Mouse (Mus musculus) urinary bladder, postnatal 10 days (tissue): ENCODE results near the gene Tmem254a.
"Not testable (repeated sequence)": the region's sequence is repeated elsewhere in the genome, so short reads cannot be mapped to it uniquely, and the experiment has no call there.

Experiments used
- DNase-seq: peaks from one replicate; pipeline ENCODE4 v3.0.0; 2022; ENCODE audit warnings: low spot score

Gene Tmem254a

DNA sequence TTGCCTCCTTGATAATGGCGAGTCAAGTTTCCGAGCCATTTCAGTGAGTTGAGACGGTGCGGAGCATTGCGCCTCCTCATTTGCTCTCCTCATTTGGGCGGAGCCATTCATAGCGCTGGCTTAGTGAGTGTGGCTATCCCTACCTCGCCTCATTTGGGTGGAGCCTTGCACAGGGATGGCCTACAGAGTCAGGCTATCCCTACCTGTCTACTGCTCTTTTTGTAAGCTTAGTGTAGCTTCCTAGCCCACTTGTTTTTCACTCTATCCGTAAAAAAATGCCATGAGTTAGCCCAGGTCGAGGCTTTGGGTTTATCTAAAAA, at the start of gene Tmem254a:
Gene Tmem254a (minus strand): TSS at position 111 of the 320 bp plus-strand sequence.
- not testable (repeated sequence) for DNase-seq

DNA sequence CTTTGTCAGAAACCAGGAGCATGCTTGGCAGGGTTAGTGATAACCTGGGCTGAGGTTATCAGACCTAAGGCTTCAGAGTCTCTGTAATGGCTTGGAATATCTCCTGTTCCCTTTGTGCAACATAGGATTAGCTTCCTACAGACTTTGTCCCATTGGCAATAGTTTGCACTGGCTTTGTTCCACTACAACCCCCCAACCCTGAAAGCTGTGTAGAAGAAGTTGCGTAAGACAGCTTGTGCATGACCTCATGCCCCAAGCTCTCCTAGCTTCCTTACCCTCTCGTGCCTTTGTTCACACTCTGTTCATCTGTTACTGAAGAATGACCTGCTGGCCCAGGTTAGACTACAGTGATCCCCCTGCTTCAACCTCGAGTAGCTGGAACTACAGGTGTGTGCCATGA, 30.4 kb upstream of the Tmem254a start:
- DNase-seq = not testable (repeated sequence)

DNA sequence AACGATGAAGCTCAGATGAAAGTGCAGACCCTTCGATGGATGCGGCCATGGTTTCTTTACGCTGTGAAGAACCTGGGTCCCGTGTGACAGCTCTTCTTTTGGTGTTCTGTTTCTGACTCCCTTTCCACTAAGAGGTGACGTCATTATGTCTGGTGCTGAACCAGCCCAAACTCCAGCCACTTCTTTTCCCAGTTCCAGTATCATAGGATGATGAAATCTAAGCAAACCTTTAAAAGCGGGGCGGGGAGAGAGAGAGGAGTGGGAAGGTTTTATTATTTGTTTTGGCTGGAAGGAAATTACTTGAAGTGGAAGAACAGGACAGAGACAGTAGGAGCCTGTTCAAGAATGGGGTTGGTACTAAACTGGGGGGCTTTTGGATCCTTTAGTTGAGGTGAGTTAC, 10.5 kb upstream of the Tmem254a start, which contains the start of gene Cphx1:
Gene Cphx1 (plus strand): TSS at position 301 of the 400 bp plus-strand sequence.
- not testable (repeated sequence) for DNase-seq

DNA sequence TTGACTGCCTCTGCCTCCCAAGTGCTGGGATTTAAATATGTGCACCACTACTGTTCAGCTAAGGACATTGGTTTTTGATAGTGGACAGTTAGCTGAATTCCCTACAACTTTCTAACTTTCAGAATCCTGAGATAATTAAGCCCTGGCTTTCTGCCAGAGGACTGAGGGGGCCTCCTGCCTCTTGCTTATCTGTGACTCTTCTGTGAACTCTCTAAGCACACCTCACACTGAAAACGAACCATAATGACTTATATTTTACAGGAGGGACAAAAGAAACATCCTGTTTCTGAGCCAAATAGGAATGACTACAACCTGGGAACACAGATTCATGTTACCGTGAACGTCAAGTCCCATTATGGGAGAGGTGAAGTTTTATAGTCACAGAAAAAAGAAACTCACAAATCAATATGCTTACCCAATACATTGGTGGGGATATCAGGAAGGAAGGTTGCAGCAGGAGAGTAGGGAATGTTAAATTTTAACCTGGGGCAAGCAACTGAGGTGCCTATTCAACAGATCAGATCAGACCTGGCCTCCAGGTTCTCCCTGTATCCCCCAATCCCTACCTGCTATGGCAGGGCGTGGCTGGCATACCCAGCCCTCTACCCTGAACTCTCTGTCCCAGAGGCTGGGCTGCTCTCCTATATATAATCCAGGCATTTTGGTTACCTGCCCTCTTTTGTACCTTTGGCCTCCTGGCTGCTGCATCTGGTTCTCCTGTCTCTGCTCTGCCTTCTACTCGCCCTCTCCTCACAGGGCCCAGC, 9.6 kb upstream of the Tmem254a start:
- not testable (repeated sequence) for DNase-seq

DNA sequence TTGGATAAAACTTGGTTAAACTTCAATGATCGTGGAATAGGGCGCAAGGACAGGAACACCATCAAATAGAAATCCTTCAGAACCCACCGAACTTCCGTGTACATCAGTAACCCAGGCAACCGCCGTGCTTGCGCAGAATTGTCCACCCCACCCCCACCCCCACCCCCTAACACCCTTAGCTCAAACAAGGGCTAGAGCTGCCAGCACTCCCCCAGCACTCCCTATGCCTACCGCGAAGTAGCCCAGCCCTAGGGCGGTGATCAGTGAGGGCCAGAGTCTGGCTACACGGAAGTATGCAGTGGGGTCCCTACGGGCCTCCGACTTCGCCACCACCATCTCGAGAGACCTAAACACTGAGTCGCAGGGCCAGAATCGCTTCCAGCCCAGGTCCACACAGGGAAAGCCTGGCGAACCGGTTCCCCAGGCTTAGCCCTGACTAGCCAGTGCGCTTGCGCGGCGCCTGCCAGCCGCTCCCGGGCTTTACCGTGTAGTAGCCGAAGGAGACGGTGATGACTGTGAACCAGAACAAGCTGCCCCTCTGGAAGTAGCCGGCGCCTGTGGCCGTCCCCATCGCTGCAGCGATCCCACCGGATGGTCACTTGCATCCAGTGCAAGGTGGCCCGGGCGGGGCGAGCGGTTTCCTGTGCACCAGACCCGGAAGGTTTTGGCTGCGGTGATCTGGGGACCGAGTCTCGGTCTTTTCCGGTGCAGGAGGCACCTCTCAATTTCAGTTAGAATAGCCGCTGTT, 484 bp downstream of the Tmem254a start:
- DNase-seq = not testable (repeated sequence)

DNA sequence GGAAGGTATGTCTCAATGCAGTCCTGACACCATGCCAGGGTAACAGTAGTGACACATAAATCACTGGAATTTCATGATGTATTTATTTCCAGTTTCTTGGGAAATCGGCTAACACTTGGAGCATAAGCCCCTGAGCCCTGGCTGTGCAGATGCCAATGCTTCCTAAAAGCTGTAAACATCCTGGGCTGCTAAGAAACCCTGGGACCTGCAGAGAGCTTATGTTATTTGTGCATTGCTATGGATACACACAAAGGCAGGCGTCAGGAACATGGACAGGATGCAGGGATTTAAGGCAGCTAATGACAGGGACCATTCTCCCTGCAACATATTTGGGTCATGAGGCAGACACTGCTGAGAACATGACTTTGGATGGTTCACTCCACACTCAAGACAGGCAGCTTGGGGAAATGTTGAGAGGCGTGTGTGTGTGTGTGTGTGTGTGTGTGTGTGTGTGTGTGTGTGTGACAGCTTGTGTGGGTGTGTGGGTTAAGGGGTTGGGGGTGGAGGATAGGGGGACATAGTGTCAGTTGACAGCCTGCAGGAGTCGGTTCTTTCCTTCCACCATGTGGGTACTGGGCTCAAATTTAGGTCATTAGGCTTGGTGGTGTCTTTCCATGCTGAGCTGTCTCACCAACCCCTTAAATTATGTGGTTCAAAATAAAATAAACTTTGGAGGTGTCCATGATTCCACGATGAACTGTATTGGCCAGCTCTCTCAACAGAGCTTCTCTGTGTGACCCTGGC, 8.9 kb downstream of the Tmem254a start:
- DNase-seq = not testable (repeated sequence)

DNA sequence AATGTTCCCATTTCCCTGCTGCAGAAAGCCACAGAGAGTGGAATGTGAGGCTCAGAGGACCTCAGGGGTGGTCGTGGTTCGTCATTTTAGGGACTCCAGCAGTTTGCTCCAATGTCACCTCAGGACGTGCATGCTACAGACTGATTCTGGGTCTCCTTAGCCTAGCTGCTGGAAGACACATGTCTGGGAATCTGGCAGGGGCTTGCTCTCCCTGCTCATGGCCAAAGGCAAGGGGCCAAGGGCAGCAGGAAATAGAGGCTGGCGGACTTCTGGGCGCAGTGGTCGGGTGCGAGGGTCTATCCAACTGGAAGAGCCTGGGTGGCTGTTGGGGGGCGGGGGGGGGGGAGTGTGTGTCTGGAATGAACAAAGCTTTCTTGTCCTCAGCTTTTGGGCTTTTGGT, 18.5 kb downstream of the Tmem254a start:
- DNase-seq = not testable (repeated sequence)

DNA sequence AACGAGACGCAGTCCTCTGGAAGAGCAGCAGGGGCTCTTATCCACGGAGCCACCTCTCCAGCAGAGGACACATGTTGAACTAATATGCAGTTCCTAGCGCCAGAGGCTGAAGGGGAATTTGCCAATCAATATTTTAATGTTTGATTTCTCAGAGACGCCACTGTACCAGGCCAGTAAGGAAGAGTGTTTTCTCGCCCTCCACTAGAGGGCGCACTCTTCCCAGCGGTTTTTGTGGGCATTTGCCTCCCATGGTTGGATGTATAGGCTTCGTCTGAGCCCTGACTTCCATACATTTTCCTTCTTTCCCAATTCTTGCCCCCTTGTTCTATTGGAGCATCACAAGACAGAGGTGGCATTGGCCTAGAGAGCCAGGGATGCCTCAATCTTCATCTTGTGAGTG, 20.2 kb downstream of the Tmem254a start:
- DNase-seq = not testable (repeated sequence)

DNA sequence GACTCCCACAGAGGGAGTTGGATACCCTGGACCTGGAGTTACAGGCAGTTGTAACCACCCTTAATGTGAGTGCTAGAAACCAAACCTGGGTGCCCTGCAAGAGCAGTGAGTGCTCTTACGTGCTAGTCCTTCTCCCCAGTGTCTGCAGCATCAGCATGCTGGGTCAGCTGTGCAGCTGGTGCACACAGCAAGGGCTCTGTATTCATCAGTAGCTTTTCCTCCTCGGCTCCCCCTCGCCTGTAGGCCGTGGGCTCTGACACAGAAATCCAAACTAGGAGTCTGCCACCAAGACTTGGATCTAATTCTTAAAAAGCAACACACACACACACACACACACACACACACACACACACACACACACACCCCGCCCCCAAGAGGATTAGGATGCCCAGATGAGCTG, 22.2 kb downstream of the Tmem254a start:
- not testable (repeated sequence) for DNase-seq

DNA sequence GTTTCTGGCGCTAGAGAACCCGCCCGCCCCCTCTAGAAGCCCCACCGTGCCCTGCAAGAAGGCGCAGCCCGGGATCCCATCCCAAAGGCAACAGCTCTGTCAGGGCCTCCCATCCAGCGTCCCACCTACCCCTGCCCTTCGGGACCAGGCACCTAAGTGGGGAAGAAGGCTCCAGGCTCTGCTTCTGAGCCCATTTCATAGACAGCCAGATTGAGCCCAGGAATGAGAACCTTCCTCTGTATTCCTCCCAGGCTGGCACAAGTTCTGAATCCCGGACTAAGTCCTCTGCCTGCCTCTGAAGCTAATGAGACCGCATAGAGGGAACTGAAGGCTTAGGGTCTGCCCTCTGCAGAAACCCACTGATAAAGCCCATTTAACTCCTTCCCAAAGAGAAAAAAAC, 24.5 kb downstream of the Tmem254a start, which contains the start of gene Plac9a:
Gene Plac9a (minus strand): TSS at position 101 of the 400 bp plus-strand sequence.
- DNase-seq = not testable (repeated sequence)

DNA sequence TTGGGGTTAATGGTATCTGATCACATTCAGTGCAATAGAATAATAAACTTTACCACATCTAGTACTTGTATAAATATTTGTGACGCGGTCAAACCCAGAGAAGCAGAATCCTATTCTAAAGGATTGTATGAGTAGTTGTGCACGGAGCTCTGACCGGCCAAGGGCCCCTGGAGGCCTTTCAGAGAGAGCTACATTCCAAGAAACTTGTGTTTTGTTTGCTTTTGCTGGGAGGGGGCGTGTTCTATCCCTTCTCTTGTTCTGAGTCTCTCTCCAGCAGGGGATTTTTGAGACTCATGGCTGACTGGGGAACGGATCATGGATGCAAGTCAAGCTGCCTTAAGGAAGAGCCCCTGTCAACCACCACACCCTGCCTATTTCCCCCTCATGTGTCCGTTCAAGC, 31.8 kb downstream of the Tmem254a start:
- not testable (repeated sequence) for DNase-seq

DNA sequence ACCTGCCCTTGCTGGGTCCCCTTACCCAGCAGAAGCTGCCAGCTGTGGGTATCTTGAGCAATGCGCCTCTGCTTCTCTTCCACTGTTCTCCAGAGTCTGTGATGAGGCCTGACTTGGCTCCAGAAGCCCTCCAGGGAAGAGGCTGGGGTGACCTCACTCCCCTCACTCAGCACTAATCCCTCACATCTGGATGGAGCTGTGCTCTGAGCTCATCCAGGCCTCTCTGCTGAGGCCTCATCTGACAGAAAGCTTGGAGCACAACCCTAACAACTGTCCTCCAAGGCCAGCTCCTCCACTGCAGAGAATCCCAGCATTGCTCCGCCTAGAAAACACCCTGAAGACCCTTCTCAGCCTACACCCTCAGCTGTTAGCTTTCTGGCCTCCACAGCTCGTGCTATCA, 32.9 kb downstream of the Tmem254a start:
- not testable (repeated sequence) for DNase-seq

DNA sequence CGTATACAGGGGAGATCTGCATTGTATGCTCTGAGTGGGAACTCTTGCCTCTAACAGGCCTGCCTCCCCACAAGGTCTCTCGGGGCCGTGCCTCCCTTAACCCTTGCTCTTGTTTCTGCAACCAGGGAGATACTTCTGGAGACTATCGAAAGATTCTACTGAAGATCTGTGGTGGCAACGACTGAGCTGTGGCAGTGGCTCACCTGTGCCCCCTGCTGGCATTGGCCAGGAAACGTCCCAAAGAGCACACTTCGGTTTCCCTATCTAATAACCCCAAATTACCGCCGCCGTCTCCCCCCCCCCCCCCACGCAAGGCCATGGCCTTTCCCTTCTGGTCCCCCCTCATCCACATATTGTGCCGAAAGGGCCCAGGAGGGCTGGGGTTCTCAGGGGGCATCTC, 41.6 kb downstream of the Tmem254a start:
- not testable (repeated sequence) for DNase-seq

DNA sequence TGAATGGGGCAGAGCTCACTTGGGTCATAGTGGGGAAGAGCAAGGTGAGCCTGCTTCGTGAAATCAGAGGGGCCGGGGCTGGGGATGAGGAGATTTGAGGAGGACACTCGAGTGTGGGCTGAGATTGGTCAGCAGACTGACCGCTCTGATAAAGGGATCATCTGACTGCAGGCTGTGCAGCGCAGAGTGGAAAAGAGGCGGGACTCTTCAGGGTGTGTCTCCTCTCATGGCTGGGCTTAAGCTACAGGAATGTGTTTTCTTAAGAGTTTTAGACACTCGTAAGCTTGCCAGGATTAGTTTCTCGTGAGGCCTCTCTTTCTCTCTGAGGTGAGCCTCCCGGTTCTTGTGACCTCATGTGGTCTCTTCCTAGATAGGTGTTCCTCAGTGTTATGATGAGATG, 45.7 kb downstream of the Tmem254a start:
- DNase-seq = not testable (repeated sequence)

DNA sequence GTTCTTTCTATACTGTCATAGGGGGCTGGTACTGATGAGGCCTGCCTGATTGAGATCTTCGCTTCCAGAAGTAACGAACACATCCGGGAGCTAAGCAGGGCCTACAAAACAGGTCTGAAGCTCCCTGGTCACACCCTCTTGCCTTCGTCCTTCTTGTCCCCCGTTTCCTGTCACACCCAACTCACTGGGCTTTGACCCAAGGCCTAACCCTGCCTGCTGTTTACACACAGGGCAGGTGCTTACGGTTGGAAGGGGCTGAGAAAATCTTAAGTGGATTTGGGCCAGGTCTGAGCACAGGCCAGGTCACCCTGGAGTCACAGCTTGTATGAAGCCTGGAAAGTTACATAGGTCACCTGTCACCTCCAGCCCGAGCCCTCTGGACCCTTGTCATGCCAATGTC, 50.8 kb downstream of the Tmem254a start:
- DNase-seq = not testable (repeated sequence)
